Mouse (Mus musculus): ENCODE measurements around the gene Clic6. TPM values are rescaled to one million over a fixed set of nuclear protein-coding genes. Genes with fewer than 3 reads are reported as not detected.

The Clic6 gene
- total and polyA plus RNA-seq, 3 experiments: 0.24 to 1.2 TPM; not detected in 1

- no peaks in the 10 kb centered on the region for H3K79me2 ChIP-seq (replicated peaks; ENCODE audit: control insufficient read depth, extremely low read depth, insufficient read depth, poor library complexity, severe bottlenecking)
- TF ChIP-seq RAD21 (IDR thresholded peaks at IDR 0.05; ENCODE audit: low read depth, low read length): peak; percentile 86
- peak; percentile 47; the same call in 1 of the 2 replicates for TF ChIP-seq NELFE (IDR thresholded peaks at IDR 0.05; ENCODE audit: low read depth, low read length)
- TF ChIP-seq CTCF (conservative IDR thresholded peaks at IDR 0.05 in 1 of 2, IDR thresholded peaks at IDR 0.05 in 1 of 2; ENCODE audit: low read depth in 2 of 2, low read length in 2 of 2): peak; percentile 90
- TF ChIP-seq ZC3H11A (IDR thresholded peaks at IDR 0.05; ENCODE audit: low read depth, low read length): peak; percentile 40; the same call in 1 of the 2 replicates
- no peak for TF ChIP-seq NRF1 (IDR thresholded peaks at IDR 0.05; ENCODE audit: low read depth, low read length)
- TF ChIP-seq SMC3 (IDR thresholded peaks at IDR 0.05; ENCODE audit: low read depth, low read length): peak; percentile 89
- peak; percentile 51 for DNase-seq (ENCODE audit: extremely low read depth)
Measured at GRCm38 (mm10) chr16:92544264-92544663, 58.7 kb downstream of the Clic6 start.

GRCm38 (mm10) chr16:92548651-92549050 lies 63.1 kb downstream of the Clic6 start:
- dilution Hi-C loops (cut with MboI; ENCODE audit: extremely low pct_ligation_motif_present, extremely low pct_unique_long_range_greater_than_20kb, low sequenced_read_pairs) (no loop called here), in situ Hi-C loops (cut with MboI; ENCODE audit: low pct_ligation_motif_present, low pct_unique_long_range_greater_than_20kb, low sequenced_read_pairs) (no loop called here)
- Histone ChIP-seq H3K27me3 (replicated peaks) (no peaks in the 10 kb centered on the region), H3K4me2 (ENCODE audit: insufficient read depth, low read depth, poor library complexity, severe bottlenecking) (no peak overlapping the region), H3K4me3 (replicated peaks in 1 of 3; ENCODE audit: low read depth in 2 of 3, low read length in 2 of 3, poor library complexity in 1 of 3) (no peak overlapping the region), H3K79me2 (replicated peaks; ENCODE audit: control insufficient read depth, extremely low read depth, insufficient read depth, poor library complexity, severe bottlenecking) (no peaks in the 10 kb centered on the region), H3K27ac (ENCODE audit: insufficient read depth, low read depth) (no peak overlapping the region), H3K9ac (ENCODE audit: insufficient read depth, low read depth) (no peak overlapping the region), H3K36me3 (replicated peaks in 1 of 2; ENCODE audit: control insufficient read depth in 1 of 2, insufficient read depth in 1 of 2, low read length in 1 of 2) (no peaks in the 10 kb centered on the region), H3K9me3 (replicated peaks; ENCODE audit: low read length) (no peaks in the 10 kb centered on the region), H3K4me1 (ENCODE audit: control insufficient read depth in 1 of 2, insufficient read depth in 2 of 2) (peaks cover 0 to 8% of the 10 kb centered on the region in 2 experiments; a peak in 2 of 4 replicates)
- TF ChIP-seq ZKSCAN1 (IDR thresholded peaks at IDR 0.05; ENCODE audit: borderline replicate concordance, low read depth, low read length) (no peak), MAZ (IDR thresholded peaks at IDR 0.05; ENCODE audit: low read depth, low read length) (no peak), KAT2A (IDR thresholded peaks at IDR 0.05; ENCODE audit: insufficient replicate concordance, low read length) (no peak), MAFK (IDR thresholded peaks at IDR 0.05; ENCODE audit: insufficient replicate concordance, low read length) (no peak), UBTF (IDR thresholded peaks at IDR 0.05; ENCODE audit: low read depth, low read length) (no peak)
- no peak for DNase-seq (ENCODE audit: extremely low read depth)

More at GRCm38 (mm10) chr16:92544264-92544663, 58.7 kb downstream of the Clic6 start:
- dilution Hi-C loops (cut with MboI; ENCODE audit: extremely low pct_ligation_motif_present, extremely low pct_unique_long_range_greater_than_20kb, low sequenced_read_pairs) (no loop called here), in situ Hi-C loops (cut with MboI; ENCODE audit: low pct_ligation_motif_present, low pct_unique_long_range_greater_than_20kb, low sequenced_read_pairs) (no loop called here)
- no peak overlapping the region for H3K4me3 ChIP-seq (replicated peaks in 1 of 3; ENCODE audit: low read depth in 2 of 3, low read length in 2 of 3, poor library complexity in 1 of 3)
- no peaks in the 10 kb centered on the region for H3K9me3 ChIP-seq (replicated peaks; ENCODE audit: low read length)
- H3K4me2 ChIP-seq (ENCODE audit: insufficient read depth, low read depth, poor library complexity, severe bottlenecking): no peak overlapping the region
- H3K27me3 ChIP-seq (replicated peaks): no peaks in the 10 kb centered on the region
- no peak overlapping the region for H3K9ac ChIP-seq (ENCODE audit: insufficient read depth, low read depth)
- H3K36me3 ChIP-seq (replicated peaks in 1 of 2; ENCODE audit: control insufficient read depth in 1 of 2, insufficient read depth in 1 of 2, low read length in 1 of 2): no peaks in the 10 kb centered on the region
- no peak overlapping the region for H3K27ac ChIP-seq (ENCODE audit: insufficient read depth, low read depth)
- no peaks in the 10 kb centered on the region for H3K4me1 ChIP-seq (ENCODE audit: control insufficient read depth in 1 of 2, insufficient read depth in 2 of 2)

DNA sequence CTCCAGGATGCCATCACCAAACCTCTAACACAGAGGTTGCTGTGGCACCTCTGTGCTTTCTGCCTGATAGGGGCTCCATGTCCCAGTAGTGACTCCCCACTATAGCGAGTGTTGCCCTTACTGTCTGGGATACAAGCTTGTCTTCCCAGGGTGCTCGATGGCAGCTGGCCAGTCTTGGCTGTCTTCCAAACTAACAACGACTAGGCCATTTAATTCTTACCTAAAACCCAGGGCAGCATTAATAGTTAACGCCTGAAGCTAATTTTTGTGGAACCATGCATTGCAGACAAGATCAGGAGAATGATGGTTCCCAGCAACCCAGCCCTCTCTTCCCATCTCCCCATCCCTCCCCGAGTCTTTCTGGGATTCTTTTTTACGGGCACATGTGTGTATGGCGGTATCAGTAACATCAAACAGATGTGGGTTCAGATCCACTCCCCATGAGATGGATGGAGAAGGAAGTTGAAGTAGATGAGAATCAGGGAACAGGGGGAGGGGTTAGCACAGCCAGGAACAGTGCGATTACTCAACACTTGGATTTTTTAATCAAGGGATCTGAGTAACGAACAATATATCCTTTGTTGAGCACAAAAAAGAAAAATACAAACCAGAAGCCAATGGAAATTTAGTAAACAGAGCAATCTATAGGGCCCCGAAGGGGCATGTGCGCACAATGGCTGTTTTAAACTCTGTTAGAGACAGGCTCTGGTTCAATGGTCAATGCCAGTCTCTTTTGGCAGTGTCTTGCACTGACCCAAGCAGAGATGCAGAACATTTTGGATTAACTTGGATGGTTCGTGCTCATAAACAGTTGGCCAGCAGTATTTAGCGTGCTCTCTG lies 66.0 kb downstream of the Clic6 start:
- no peak for DNase-seq (ENCODE audit: extremely low read depth)
- no peaks in the 10 kb centered on the region for H3K36me3 ChIP-seq (replicated peaks in 1 of 2; ENCODE audit: control insufficient read depth in 1 of 2, insufficient read depth in 1 of 2, low read length in 1 of 2)
- no peak overlapping the region for H3K9ac ChIP-seq (ENCODE audit: insufficient read depth, low read depth)
- dilution Hi-C loops (cut with MboI; ENCODE audit: extremely low pct_ligation_motif_present, extremely low pct_unique_long_range_greater_than_20kb, low sequenced_read_pairs): no loop called here
- no peaks in the 10 kb centered on the region for H3K9me3 ChIP-seq (replicated peaks; ENCODE audit: low read length)
- H3K27me3 ChIP-seq (replicated peaks): no peaks in the 10 kb centered on the region
- no peaks in the 10 kb centered on the region for H3K79me2 ChIP-seq (replicated peaks; ENCODE audit: control insufficient read depth, extremely low read depth, insufficient read depth, poor library complexity, severe bottlenecking)
- H3K4me3 ChIP-seq (replicated peaks in 1 of 3; ENCODE audit: low read depth in 2 of 3, low read length in 2 of 3, poor library complexity in 1 of 3): no peak overlapping the region
- peaks cover 0 to 8% of the 10 kb centered on the region in 2 experiments; a peak in 2 of 4 replicates for H3K4me1 ChIP-seq (ENCODE audit: control insufficient read depth in 1 of 2, insufficient read depth in 2 of 2)
- no peak overlapping the region for H3K4me2 ChIP-seq (ENCODE audit: insufficient read depth, low read depth, poor library complexity, severe bottlenecking)
- in situ Hi-C loops (cut with MboI; ENCODE audit: low pct_ligation_motif_present, low pct_unique_long_range_greater_than_20kb, low sequenced_read_pairs): loop anchor here (10.0 to 25.0 kb wide), 4 partner anchors 436 to 903 kb away; no protein-coding TSS in a partner anchor
- H3K27ac ChIP-seq (ENCODE audit: insufficient read depth, low read depth): no peak overlapping the region
- TF ChIP-seq CTCF (conservative IDR thresholded peaks at IDR 0.05 in 1 of 2, IDR thresholded peaks at IDR 0.05 in 1 of 2; ENCODE audit: low read depth in 2 of 2, low read length in 2 of 2): no peak
- TF ChIP-seq IRF4 (IDR thresholded peaks at IDR 0.05; ENCODE audit: low read depth, low read length): no peak
- TF ChIP-seq MAZ (IDR thresholded peaks at IDR 0.05; ENCODE audit: low read depth, low read length): no peak
- no peak for TF ChIP-seq NELFE (IDR thresholded peaks at IDR 0.05; ENCODE audit: low read depth, low read length)
- no peak for TF ChIP-seq GABPA (IDR thresholded peaks at IDR 0.05; ENCODE audit: insufficient replicate concordance, low read depth, low read length)
- TF ChIP-seq ZNF384 (IDR thresholded peaks at IDR 0.05; ENCODE audit: low read depth, low read length): no peak
- no peak for TF ChIP-seq MAX (IDR thresholded peaks at IDR 0.05; ENCODE audit: low read length)
- TF ChIP-seq POLR2A (IDR thresholded peaks at IDR 0.05; ENCODE audit: low read depth, low read length): no peak
- TF ChIP-seq MYC (IDR thresholded peaks at IDR 0.05; ENCODE audit: low read depth, low read length): no peak
- no peak for TF ChIP-seq JUN (IDR thresholded peaks at IDR 0.05; ENCODE audit: insufficient read depth, low read depth, low read length)
- no peak for TF ChIP-seq E2F4 (IDR thresholded peaks at IDR 0.05; ENCODE audit: insufficient replicate concordance, low read depth, low read length)
- TF ChIP-seq ETS1 (conservative IDR thresholded peaks at IDR 0.05; ENCODE audit: low read depth, low read length): no peak
- TF ChIP-seq SMC3 (IDR thresholded peaks at IDR 0.05; ENCODE audit: low read depth, low read length): no peak
- no peak for TF ChIP-seq USF2 (conservative IDR thresholded peaks at IDR 0.05; ENCODE audit: low read depth, low read length)
- TF ChIP-seq UBTF (IDR thresholded peaks at IDR 0.05; ENCODE audit: low read depth, low read length): no peak
- TF ChIP-seq USF1 (IDR thresholded peaks at IDR 0.05; ENCODE audit: low read depth, low read length): no peak
- TF ChIP-seq TBP (conservative IDR thresholded peaks at IDR 0.05; ENCODE audit: low read depth, low read length): no peak
